Mouse (Mus musculus): ENCODE data around the gene Pkdcc. TPM values are rescaled to one million over a fixed set of nuclear protein-coding genes. Genes with fewer than 3 reads are reported as not detected.

Gene Pkdcc
- total RNA-seq, 2 experiments from 2014 or later = 46.5 to 50.4 TPM

DNA sequence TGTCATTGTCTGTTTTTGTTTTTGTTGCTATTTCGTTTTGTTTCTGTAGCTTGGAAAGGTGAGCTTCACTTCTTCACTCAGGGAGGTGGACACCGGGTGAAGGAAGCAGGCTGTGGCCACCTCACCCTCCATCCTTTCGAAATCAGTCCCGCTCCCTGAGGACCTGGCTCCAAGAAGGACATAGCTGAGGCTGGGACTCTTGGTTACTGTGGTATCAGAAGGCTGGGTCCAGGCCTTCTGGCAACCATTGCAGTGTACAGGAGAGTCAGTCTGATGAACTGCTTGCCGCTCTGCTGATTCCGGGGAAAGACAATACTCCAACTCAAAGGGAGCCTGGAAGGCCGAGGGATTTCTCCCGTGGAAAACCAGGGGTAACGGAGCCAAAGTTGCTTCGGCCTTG is 3.9 kb upstream of the Pkdcc start:
- no peak for DNase-seq
- intact Hi-C loops (cut with DNase I) = no loop called here

DNA sequence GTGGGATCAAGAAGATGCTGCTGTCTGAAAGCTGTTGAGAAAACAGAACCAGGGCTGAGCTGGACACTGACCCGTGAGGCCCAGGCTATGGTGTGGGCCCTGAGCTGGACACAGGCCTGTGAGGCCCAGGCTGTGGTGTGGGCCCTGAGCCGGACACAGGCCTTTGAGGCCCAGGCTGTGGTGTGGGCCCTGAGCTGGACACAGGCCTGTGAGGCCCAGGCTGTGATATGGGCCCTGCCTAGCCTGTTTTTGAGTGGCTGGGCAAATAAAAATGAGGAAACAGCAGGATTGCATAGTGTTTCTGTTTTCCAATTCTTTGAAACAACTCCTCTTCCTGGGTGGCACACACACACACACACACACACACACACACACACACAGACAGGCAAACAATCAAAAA is 2.7 kb upstream of the Pkdcc start:
- DNase-seq = no peak
- intact Hi-C loops (cut with DNase I) = no loop called here

DNA sequence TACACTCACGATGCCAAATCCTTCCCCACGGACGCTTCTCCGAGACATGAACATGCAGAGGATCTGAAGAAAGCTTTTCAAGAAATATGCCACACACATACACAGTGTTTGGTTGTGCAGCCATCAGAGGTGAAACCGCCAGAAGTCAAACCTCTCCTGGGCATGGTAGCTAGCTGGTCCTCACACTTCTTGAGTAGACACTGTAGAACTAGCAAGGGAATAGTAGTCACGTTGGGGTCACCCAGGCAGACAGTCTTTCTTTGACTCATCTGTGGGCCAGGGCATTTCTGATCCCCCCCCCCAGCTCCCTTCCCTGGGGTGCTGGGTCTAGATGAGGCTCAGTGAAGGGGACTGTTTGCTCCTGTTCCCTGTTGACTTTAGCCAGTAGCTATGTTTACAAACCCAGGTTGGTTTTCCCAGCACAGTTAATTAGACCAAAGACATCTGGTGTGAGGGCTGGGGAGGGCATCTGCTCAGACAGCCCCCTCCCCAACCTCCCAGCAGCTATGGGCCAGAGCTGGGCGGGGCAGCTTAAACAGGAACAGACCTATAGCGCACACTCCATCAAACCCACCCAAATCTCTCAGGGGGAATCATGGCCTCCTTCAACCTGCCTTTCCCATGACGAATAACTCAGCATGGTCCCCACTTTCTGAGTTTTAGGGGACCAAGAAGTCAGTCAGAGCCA is 1.7 kb upstream of the Pkdcc start:
- no peak for DNase-seq
- intact Hi-C loops (cut with DNase I) = no loop called here

DNA sequence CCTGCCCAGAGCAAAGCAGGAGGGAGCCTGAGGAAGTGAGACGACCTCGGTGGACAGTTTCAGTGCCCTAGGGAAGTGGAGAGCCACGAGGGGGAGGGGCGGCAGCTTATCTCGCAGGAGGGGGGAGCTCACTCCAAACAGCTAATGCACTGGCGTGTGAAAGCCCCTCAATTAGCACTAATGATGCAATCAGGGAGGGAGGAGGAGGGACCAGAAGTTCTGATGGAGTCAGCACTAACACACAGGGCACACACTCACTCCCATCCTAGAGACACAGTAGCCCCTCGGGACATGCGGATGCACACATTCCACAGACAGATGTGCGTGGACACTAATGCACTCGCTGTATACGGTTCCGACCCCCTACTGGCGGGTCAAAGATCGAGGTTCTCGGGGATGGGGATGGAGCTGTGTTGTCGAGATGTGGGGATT is 915 bp upstream of the Pkdcc start:
- peak; percentile 71 for DNase-seq
- intact Hi-C loops (cut with DNase I) = no loop called here

DNA sequence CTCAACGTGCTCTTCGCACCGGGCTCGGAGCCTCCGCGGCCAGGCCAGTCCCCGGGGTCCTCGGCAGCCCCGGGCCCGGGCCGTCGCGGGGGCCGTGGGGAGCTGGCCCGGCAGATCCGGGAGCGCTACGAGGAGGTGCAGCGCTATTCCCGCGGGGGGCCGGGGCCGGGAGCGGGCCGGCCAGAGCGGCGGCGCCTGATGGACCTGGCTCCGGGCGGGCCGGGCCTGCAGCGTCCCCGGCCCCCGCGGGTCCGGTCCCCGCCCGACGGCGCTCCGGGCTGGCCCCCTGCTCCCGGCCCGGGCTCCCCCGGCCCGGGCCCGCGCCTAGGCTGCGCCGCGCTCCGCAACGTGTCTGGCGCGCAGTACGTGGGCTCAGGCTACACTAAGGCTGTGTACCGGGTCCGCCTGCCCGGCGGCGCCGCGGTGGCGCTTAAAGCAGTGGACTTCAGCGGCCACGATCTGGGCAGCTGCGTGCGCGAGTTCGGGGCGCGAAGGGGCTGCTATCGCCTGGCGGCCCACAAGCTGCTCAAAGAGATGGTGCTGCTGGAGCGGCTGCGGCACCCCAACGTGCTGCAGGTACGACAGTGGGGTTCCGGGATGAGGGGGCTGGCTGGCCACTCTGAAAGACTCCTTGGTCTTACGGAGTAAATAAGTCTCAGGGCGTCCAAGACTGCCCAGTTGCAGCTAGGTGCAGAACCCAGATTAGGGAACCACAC is 595 bp downstream of the Pkdcc start:
- peak; percentile 50 to 61 for DNase-seq
- intact Hi-C loops (cut with DNase I) = loop anchor here (5.0 kb wide), 1 partner anchor 103 kb away; no protein-coding TSS in a partner anchor

DNA sequence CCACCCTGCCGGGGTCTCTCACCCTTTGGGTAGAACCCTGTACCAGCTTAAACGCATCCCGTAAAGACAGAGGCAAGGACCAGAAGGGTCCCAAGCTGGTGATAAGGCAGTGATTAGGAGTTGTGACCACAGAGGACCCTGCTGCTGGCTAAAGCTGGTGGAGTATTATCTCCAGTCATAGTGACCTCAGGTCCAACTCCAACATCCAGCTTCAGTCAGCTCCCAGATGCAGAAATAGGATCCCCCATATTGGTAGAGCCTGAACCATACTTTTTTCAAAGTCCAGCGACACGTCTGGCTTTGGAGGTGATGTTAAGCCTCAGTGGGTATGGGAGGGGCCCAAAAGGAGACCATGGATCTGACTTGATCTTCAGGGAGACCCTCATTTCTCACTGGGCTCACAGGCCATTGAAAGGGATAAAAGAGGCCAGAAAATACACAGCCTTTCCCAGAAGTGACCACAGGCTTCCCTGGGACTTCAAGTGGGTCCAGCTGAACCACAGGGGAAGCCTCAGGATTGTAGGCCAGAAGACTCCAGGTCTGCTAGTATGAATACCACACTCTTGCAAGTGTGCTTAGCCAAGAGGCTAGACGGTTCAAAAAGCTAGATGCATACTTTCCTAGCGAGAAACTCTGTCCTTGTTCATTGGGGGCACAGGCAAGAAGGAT is 1.3 kb downstream of the Pkdcc start:
- no peak for DNase-seq
- intact Hi-C loops (cut with DNase I) = loop anchor here (5.0 kb wide), 1 partner anchor 104 kb away; no protein-coding TSS in a partner anchor

DNA sequence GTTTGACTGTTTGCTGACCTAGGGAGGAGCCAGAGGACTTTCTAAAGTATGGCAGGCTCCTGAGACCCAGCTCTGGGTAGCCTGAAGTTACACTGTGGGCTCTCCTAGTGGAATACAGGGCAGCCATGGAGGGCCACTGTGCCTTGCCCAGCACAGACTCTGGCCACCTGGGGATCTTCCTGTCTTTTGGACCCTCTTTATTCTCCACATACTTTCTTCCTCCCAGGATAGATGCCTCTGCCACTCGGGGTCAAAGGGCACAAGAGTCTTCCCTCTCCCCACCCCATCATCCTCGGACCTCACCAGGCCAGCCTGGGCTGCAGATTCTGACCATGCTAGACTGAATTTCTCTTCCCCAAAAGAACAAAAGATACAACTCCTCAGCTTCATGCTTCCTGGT is 3.1 kb downstream of the Pkdcc start:
- intact Hi-C loops (cut with DNase I) = loop anchor here (5.0 kb wide), 1 partner anchor 106 kb away; no protein-coding TSS in a partner anchor
- no peak for DNase-seq

DNA sequence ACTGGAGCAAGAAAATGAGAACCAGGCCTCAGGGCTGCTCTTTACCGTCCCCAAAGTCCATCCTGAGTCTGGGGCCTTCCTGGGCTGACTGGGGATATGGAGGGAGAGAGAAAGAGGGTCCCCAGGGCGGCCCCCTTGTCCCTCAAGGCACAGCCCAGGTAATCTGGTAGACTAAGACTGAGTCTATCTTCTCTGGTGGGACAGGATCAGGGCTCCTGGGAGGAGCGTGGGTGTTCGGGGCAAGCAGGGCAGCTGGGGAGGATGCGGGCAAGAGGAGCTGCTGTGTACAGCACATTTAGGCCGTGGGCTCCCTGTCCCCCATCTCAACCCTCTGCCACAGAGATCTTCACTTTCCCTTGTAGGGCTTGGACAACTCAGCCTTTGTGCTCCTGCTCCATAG is 3.6 kb downstream of the Pkdcc start:
- intact Hi-C loops (cut with DNase I) = loop anchor here (5.0 kb wide), 1 partner anchor 106 kb away; no protein-coding TSS in a partner anchor
- no peak for DNase-seq

DNA sequence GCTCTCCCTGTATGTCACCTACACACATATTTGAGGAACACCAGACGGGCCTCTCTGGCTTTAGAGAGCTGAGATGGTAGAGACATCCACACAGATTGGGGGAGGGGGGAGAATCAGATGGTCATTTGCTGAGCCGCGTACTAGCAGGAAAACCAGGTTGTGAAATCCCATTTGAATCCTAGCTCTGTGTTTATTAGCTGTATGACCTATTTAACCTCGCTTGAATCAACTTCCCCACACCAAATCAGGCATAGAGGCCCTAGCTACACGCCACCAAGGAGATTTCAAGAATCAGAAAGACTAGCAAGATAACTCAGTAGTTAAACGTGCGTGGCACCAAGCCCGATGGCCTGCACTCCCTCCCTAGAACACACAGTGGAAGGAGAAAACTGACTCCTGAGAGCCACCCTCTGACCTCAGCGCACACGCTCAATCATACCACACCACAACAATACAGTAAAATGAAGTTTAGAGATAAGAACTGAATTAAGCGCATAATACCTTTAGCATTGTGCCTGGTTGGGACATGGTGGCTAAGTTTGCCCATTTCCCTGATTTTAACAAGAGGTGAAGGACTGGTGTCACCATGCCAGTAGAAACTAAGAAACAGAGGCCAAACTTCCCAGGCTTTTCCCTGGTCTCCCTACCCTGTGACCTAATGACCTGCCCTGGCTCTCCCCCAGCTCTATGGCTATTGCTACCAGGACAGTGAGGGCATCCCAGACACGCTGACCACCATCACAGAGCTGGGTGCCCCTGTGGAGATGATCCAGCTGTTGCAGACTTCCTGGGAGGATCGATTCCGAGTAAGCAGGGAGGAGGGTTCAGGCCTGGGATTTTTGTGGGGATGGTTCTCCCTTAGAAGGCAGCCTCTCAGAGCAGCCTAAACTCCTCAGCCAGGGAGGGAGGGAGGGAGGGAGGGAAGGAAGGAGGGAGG is 4.5 kb downstream of the Pkdcc start:
- intact Hi-C loops (cut with DNase I) = loop anchor here (5.0 kb wide), 1 partner anchor 107 kb away; no protein-coding TSS in a partner anchor
- DNase-seq = peak; percentile 61 to 65

DNA sequence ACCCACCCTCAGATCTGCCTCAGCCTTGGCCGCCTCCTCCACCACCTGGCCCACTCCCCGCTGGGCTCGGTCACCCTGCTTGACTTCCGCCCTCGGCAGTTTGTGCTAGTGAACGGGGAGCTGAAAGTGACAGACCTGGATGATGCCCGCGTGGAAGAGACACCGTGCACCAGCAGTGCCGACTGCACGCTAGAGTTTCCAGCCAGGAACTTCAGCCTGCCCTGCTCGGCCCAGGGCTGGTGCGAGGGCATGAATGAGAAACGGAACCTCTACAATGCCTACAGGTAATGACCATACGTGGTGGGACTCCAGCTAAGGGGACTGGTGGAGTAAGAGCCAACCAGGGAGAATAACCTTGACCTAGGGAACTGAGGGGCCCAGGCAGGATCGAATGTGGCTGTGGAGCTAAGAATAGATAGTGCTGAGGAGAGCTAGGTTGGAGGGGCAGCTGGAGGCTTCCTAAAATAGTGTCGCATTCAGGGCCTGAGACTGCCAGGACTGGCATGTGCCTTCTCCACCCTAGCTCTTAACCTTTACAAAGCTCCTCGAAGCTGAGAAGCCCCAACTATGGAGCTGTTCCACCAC is 6.0 kb downstream of the Pkdcc start:
- peak; percentile 72 to 77 for DNase-seq
- intact Hi-C loops (cut with DNase I) = no loop called here

DNA sequence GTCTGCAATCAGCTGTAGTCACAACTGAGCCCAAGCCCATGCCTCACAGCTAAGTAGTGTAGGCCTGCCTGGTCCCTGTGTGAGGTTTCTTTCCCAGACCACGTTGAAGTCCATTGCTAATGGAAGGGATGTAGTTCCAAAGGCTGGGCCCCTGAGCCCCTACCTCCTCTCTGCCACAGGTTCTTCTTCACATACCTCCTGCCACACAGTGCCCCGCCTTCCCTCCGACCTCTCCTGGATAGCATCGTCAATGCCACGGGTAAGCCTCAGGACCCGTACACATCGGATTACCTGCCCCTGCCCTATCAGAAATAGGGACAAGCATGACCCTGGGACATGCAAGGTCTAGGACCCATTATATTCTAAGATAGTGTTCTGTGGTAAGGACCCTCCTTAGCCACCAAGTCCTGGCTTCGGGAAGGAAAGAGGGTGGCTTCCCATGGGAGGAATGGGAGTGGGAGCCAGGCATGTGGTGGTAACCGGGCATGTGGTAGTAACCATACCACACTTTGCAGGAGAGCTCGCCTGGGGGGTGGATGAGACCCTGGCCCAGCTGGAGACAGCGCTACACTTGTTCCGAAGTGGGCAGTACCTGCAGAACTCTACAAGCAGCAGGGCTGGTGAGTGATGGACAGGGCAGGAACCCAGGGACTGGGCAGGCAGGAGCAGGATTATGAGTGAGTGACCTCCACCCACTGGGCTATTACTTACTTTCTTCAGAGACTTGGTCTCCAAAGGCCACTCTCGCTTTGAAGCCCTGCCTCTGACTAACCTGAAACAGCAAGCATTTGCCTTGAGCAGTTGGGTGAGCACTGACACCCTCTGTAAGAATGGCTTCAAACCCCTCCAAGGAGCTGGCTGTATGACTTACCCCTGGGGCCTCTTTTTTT is 6.8 kb downstream of the Pkdcc start:
- no peak for DNase-seq
- intact Hi-C loops (cut with DNase I) = no loop called here

DNA sequence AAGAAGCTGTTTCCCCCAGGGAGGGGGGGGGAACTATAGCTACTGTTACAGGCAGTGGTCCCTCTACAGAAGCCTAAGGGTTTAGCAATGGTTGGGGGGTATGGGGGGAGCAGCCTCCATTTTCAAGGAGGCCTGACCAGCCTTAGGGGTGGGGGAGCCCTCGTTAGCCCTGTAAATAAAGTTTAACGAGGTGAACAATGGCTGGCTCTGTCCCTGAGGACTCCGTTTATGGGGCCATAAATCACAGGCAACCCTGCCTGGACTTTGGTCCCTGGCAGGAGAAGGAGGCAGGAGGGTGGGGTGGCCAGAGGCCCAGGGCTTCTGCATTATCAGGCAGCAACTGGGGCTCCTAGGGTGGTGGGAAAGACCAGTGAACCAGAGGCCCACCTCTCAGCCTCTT is 7.6 kb downstream of the Pkdcc start:
- intact Hi-C loops (cut with DNase I) = no loop called here
- no peak for DNase-seq

DNA sequence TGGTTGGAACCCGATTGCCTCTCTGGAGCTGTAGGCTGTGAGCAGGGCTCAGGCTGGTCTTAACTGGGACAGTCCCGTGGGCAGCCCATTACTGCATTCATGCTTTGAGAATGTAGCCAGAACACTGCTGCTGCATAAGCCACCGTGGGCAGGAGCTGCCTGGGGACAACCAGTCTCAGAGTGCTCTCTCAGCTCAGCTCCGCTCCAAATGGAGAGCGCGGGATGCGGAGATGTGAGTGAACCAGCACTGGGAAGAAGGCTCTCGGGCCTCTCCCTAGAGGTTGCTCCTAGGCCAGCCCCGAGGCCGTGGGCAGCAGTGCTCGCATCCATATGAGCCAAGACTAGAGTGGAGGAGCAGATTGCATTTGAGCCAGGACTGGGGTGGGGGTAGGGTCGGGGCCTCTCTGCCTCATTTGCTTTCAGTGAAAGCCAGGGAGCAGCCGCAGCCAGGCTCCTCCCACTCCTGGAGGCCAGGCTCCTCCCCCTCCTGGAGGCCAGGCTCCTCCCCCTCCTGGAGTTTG is 9.4 kb downstream of the Pkdcc start:
- intact Hi-C loops (cut with DNase I) = no loop called here
- no peak for DNase-seq

DNA sequence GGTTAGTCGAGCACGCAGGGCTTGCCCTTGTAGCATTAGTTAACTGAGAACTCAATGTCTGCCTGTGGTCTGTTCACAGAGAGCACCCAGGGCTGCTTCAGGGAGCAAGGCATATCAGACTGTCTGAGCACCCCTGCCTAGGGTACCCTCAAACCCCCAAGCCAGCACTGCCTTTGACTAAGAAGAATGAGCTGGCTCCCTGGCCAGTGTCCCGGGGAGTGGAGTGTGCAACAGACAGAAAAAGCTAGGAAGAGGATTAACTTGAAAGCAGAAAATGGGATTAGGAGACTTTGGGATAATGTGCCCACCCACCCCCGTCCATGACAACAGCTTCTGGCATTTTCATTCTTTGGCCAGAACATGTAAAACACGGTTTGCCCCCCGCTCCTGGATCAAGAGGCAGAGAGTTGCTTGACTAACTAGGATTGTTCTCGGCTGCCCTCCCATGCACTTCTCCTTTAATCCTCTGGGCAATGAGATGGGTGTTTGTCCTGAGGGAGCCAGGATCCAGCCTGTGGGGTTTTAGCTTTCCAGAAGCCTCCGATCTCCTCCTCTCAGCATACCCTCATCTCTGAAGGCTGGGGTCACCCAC is 11.4 kb downstream of the Pkdcc start:
- intact Hi-C loops (cut with DNase I) = no loop called here
- no peak for DNase-seq

DNA sequence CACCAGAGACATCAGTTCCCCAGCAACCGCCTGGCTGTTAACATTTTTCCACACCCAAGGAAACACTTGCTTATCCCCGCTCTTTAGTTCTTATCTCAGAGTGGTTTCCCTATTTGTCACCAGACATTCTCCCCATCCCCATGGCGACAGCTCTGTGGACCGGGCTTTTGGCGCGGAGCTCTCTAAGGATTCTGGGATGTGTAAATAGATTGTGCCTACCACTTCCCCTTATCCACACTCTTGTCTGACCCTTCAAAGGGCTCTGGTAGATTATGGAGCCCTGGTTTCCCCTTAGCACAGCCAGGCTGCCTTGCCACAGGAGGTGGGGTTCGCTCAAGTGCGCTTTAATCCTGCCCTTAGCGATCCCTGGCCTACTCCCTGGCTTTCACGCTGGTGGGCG is 16.3 kb downstream of the Pkdcc start:
- intact Hi-C loops (cut with DNase I) = no loop called here
- no peak for DNase-seq

DNA sequence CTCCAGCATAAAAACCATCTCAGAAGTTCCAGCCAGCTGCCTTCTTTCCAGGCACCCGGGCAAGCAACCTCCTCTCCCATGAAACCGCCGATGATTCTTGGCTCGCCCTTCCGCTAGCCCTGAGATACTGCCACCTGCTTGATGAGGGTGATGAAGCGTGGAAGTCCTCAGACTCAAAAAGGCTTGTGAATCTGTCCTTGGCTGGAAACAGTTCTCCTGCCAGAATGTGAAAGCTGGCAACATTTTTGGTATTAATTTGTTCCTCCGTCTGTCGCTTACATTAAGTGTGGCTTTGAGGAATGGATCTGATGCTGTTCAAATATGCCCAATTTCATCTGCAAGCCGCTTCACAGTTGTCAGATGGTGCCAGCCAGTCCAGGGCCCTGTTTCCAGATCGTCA is 20.1 kb downstream of the Pkdcc start:
- intact Hi-C loops (cut with DNase I) = no loop called here
- no peak for DNase-seq

DNA sequence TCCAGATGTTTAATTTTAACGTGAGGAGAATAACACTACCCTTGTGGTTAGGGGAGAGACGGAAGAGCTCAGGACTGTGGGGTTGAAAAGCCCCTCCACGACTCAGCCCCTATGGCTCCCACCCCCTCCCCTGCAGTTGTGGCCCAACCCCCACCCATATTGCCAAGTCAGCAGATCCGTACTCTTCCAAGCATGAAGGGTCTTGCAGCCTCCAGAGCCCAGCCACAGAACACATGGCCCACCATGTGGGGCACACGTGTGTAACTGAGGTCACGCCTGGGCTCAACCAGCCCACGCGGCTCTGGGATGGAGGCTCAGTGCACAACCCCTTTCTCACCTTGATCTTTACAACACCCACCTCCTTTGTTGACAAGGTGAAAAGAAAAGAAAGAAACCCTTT is 21.1 kb downstream of the Pkdcc start:
- intact Hi-C loops (cut with DNase I) = no loop called here

More for the DNA sequence above, 21.1 kb downstream of the Pkdcc start:
- DNase-seq = no peak

All from heart, postnatal 10 days (tissue).